Mouse (Mus musculus): ENCODE measurements around the gene Stx1b.

DNA sequence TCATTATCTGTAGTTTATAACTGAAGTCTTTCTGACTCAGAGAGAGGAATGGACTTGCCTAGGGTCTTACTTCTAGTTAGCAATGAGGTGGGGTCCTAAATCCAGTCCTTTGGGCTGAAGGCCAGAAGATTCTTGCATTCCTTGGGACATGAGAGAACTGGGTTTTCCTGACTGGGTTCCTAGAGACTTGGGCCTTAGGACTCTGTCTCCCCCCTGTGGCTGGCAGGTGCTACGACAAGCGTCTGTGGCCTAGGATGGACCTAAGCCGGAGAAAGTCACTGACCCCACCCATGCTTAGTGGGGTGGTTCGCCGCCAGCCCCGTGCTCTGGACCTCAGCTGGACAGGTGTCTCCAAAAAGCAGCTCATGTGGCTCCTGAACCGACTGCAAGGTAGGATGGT lies 63.3 kb downstream of the Stx1b start:
- TF ChIP-seq EP300 (optimal IDR thresholded peaks at IDR 0.05) (no peak), CTCF (IDR thresholded peaks at IDR 0.05; ENCODE audit: low read depth) (peak; percentile 97)
